Mouse (Mus musculus) heart, embryonic 15.5 days (tissue): ENCODE results near the gene Nt5dc1. TPM values are rescaled to one million over a fixed set of nuclear protein-coding genes. Genes with fewer than 3 reads are reported as not detected.
"Not testable (repeated sequence)": the region's sequence is repeated elsewhere in the genome, so short reads cannot be mapped to it uniquely, and the experiment has no call there.

Source experiments
- ATAC-seq: fragments of 200-750 bp; cut with Nextera tagmentation; replicated peaks from 2 replicates; pipeline ENCODE4 v1.8.0; 2017; ENCODE audit warnings: low read depth, moderate TSS enrichment; ENCODE audit not compliant: insufficient number of reproducible peaks, insufficient read depth, low FRiP score
- H3K27ac ChIP-seq: fragments of 300-500 bp; sonication (generic); 2 replicates; pipeline ENCODE4 v1.5.1; 2015; ENCODE audit warnings: mild to moderate bottlenecking, inconsistent platforms
- H3K27me3 ChIP-seq: fragments of 300-500 bp; sonication (generic); 2 replicates; pipeline ENCODE4 v1.6.1; 2015; ENCODE audit warnings: inconsistent platforms
- H3K36me3 ChIP-seq: fragments of 300-500 bp; sonication (generic); 2 replicates; pipeline ENCODE4 v1.6.1; 2015; ENCODE audit warnings: mild to moderate bottlenecking, inconsistent platforms
- H3K4me1 ChIP-seq: fragments of 300-500 bp; sonication (generic); replicated peaks from 2 replicates; pipeline ENCODE4 v1.6.1; 2015; ENCODE audit warnings: inconsistent platforms
- H3K4me2 ChIP-seq: fragments of 300-500 bp; sonication (generic); 2 replicates; pipeline ENCODE4 v1.6.1; 2015; ENCODE audit warnings: inconsistent platforms, mild to moderate bottlenecking, moderate library complexity
- H3K4me3 ChIP-seq: fragments of 300-500 bp; sonication (generic); 2 replicates; pipeline ENCODE4 v1.5.1; 2015; ENCODE audit warnings: mild to moderate bottlenecking, inconsistent platforms
- H3K9ac ChIP-seq: fragments of 300-500 bp; sonication (generic); 2 replicates; pipeline ENCODE4 v1.6.1; 2015; ENCODE audit warnings: mild to moderate bottlenecking, inconsistent platforms
- H3K9me3 ChIP-seq: fragments of 300-500 bp; sonication (generic); replicated peaks from 2 replicates; pipeline ENCODE4 v1.6.1; 2016; ENCODE audit warnings: inconsistent platforms
- WGBS: fragments of 180-500 bp; shearing (Covaris S2); methylation state at CpG from one replicate; pipeline ENCODE4 v1.1.7; 2015; ENCODE audit warnings: mixed read lengths; 5-methylcytosine and 5-hydroxymethylcytosine counted together
- polyA plus RNA-seq: library from polyadenylated mRNA; unstranded; fragments of >200 nt; fragmentation: Nextera tagmentation; extraction: Ambion mirVana; gene quantifications from 2 replicates; pipeline ENCODE4 v1.2.1, GENCODE M21; 2015

The Nt5dc1 gene
- polyA plus RNA-seq, 1 experiment from 2014 or later = 5.1 TPM

GRCm38 (mm10) chr10:34280591-34281175 lies 137.7 kb downstream of the Nt5dc1 start:
- ATAC-seq = no peak
- no peaks in the 10 kb centered on the region for H3K36me3 ChIP-seq
- H3K4me2 ChIP-seq = peak overlapping the region; percentile 80
- 20% methylated on average over 13 of the region's 13 CpGs for WGBS
- H3K27ac ChIP-seq = no peak overlapping the region; the same call in 1 of the 2 replicates
- H3K9me3 ChIP-seq = no peaks in the 10 kb centered on the region
- no peaks in the 10 kb centered on the region for H3K27me3 ChIP-seq
- peak overlapping the region; percentile 49; the same call in 1 of the 2 replicates for H3K9ac ChIP-seq
- peaks cover 22% of the 10 kb centered on the region for H3K4me1 ChIP-seq
- peak overlapping the region; percentile 37 for H3K4me3 ChIP-seq

- no peak overlapping the region for H3K4me3 ChIP-seq
- no peaks in the 10 kb centered on the region for H3K9me3 ChIP-seq
- peaks cover 8% of the 10 kb centered on the region; the same call in 1 of the 2 replicates for H3K4me1 ChIP-seq
- H3K27ac ChIP-seq = peak overlapping the region; percentile 45
- 0 out of 2 replicates have a peak overlapping the region, but pooled peaks have one; percentile 11 for H3K4me2 ChIP-seq
- H3K9ac ChIP-seq = no peak overlapping the region
- ATAC-seq = peak; percentile 69
- WGBS = 31% methylated on average over 7 of the region's 7 CpGs
- H3K36me3 ChIP-seq = no peaks in the 10 kb centered on the region
- no peaks in the 10 kb centered on the region for H3K27me3 ChIP-seq
Measured at GRCm38 (mm10) chr10:34271681-34272080, 146.7 kb downstream of the Nt5dc1 start.

GRCm38 (mm10) chr10:34267312-34268070 lies 150.9 kb downstream of the Nt5dc1 start:
- H3K27ac ChIP-seq = no peak overlapping the region
- H3K4me2 ChIP-seq = no peak overlapping the region
- H3K27me3 ChIP-seq = no peaks in the 10 kb centered on the region
- H3K4me1 ChIP-seq = peaks cover 8% of the 10 kb centered on the region; the same call in 1 of the 2 replicates
- no peaks in the 10 kb centered on the region for H3K9me3 ChIP-seq
- H3K36me3 ChIP-seq = no peaks in the 10 kb centered on the region
- no peak for ATAC-seq
- no peak overlapping the region for H3K9ac ChIP-seq
- H3K4me3 ChIP-seq = no peak overlapping the region
- WGBS = 64% methylated on average over 5 of the region's 5 CpGs

- Histone ChIP-seq H3K4me1 (no peaks in the 10 kb centered on the region), H3K9ac (no peak overlapping the region), H3K27me3 (no peaks in the 10 kb centered on the region), H3K4me2 (no peak overlapping the region), H3K27ac (no peak overlapping the region), H3K36me3 (no peaks in the 10 kb centered on the region), H3K9me3 (no peaks in the 10 kb centered on the region), H3K4me3 (no peak overlapping the region)
- WGBS = 78% methylated on average over 4 of the region's 4 CpGs
- ATAC-seq = no peak
Measured at GRCm38 (mm10) chr10:34265106-34265505, 153.2 kb downstream of the Nt5dc1 start.

GRCm38 (mm10) chr10:34252833-34253232 lies 165.5 kb downstream of the Nt5dc1 start:
- H3K4me3 ChIP-seq, H3K9ac ChIP-seq, H3K27ac ChIP-seq, H3K36me3 ChIP-seq, H3K27me3 ChIP-seq, ATAC-seq, H3K4me2 ChIP-seq, H3K4me1 ChIP-seq, H3K9me3 ChIP-seq: not testable (repeated sequence)
- WGBS = 83% methylated on average over 9 of the region's 9 CpGs

- no peak for ATAC-seq
- 38% methylated on average over 2 of the region's 2 CpGs for WGBS
Measured at GRCm38 (mm10) chr10:34249594-34249993, 168.8 kb downstream of the Nt5dc1 start.

GRCm38 (mm10) chr10:34247757-34248156 lies 170.6 kb downstream of the Nt5dc1 start:
- Histone ChIP-seq H3K4me1 (no peaks in the 10 kb centered on the region), H3K9ac (no peak overlapping the region), H3K9me3 (no peaks in the 10 kb centered on the region), H3K36me3 (no peaks in the 10 kb centered on the region), H3K27ac (no peak overlapping the region), H3K4me3 (no peak overlapping the region), H3K27me3 (no peaks in the 10 kb centered on the region), H3K4me2 (no peak overlapping the region)
- 45% methylated on average over 3 of the region's 3 CpGs for WGBS
- no peak for ATAC-seq

More at GRCm38 (mm10) chr10:34249594-34249993, 168.8 kb downstream of the Nt5dc1 start:
- H3K27ac ChIP-seq = no peak overlapping the region
- no peaks in the 10 kb centered on the region for H3K36me3 ChIP-seq
- no peaks in the 10 kb centered on the region for H3K9me3 ChIP-seq
- H3K4me3 ChIP-seq = no peak overlapping the region
- H3K4me1 ChIP-seq = no peaks in the 10 kb centered on the region
- no peak overlapping the region for H3K4me2 ChIP-seq
- no peaks in the 10 kb centered on the region for H3K27me3 ChIP-seq
- no peak overlapping the region for H3K9ac ChIP-seq

- Histone ChIP-seq H3K9me3 (no peaks in the 10 kb centered on the region), H3K27ac (no peak overlapping the region), H3K4me3 (no peak overlapping the region), H3K4me1 (no peaks in the 10 kb centered on the region), H3K9ac (no peak overlapping the region), H3K36me3 (no peaks in the 10 kb centered on the region), H3K27me3 (no peaks in the 10 kb centered on the region), H3K4me2 (no peak overlapping the region)
- WGBS = 54% methylated on average over 2 of the region's 2 CpGs
- no peak for ATAC-seq
Measured at GRCm38 (mm10) chr10:34246106-34246505, 172.2 kb downstream of the Nt5dc1 start.

GRCm38 (mm10) chr10:34244745-34245144 lies 173.6 kb downstream of the Nt5dc1 start:
- no peak for ATAC-seq
- Histone ChIP-seq H3K9ac (no peak overlapping the region), H3K9me3 (no peaks in the 10 kb centered on the region), H3K4me2 (no peak overlapping the region), H3K27me3 (no peaks in the 10 kb centered on the region), H3K36me3 (no peaks in the 10 kb centered on the region), H3K4me3 (no peak overlapping the region), H3K27ac (no peak overlapping the region), H3K4me1 (no peaks in the 10 kb centered on the region)
- WGBS = 70% methylated on average over 5 of the region's 5 CpGs

- 50% methylated on average over 4 of the region's 4 CpGs for WGBS
- Histone ChIP-seq H3K9me3 (no peaks in the 10 kb centered on the region), H3K27ac (no peak overlapping the region), H3K27me3 (no peaks in the 10 kb centered on the region), H3K4me3 (no peak overlapping the region), H3K9ac (no peak overlapping the region), H3K4me1 (no peaks in the 10 kb centered on the region), H3K4me2 (no peak overlapping the region), H3K36me3 (no peaks in the 10 kb centered on the region)
- ATAC-seq = no peak
Measured at GRCm38 (mm10) chr10:34238536-34238935, 179.8 kb downstream of the Nt5dc1 start.
